Mouse (Mus musculus) heart, embryonic 11.5 days (tissue): ENCODE measurements around the gene Pax7. TPM values are rescaled to one million over a fixed set of nuclear protein-coding genes. Genes with fewer than 3 reads are reported as not detected.
A peak's percentile ranks its signal among the peaks of the same experiment; 100 is the strongest.

Experiments
- ATAC-seq: fragments of 200-750 bp; cut with Nextera tagmentation; replicated peaks from 2 replicates; pipeline ENCODE4 v1.8.0; 2017; ENCODE audit warnings: moderate library complexity; ENCODE audit not compliant: insufficient number of reproducible peaks, low FRiP score, low TSS enrichment
- H3K27ac ChIP-seq: fragments of 300-500 bp; sonication (generic); 2 replicates; pipeline ENCODE4 v1.5.1; 2014; ENCODE audit warnings: mild to moderate bottlenecking, low read depth, low read length
- H3K27me3 ChIP-seq: fragments of 300-500 bp; sonication (generic); 2 replicates; pipeline ENCODE4 v1.6.1; 2014; ENCODE audit warnings: mild to moderate bottlenecking, low read length, mixed read lengths; ENCODE audit not compliant: control insufficient read depth, insufficient read depth
- H3K36me3 ChIP-seq: fragments of 300-500 bp; sonication (generic); 2 replicates; pipeline ENCODE4 v1.6.1; 2014; ENCODE audit warnings: mild to moderate bottlenecking, low read length, moderate library complexity, mixed read lengths; ENCODE audit not compliant: control insufficient read depth, insufficient read depth
- H3K4me1 ChIP-seq: fragments of 300-500 bp; sonication (generic); 2 replicates; pipeline ENCODE4 v1.6.1; 2014; ENCODE audit warnings: low read length; ENCODE audit not compliant: control insufficient read depth, insufficient read depth
- H3K4me2 ChIP-seq: fragments of 300-500 bp; sonication (generic); 2 replicates; pipeline ENCODE4 v1.6.1; 2014; ENCODE audit warnings: mild to moderate bottlenecking, moderate library complexity
- H3K4me3 ChIP-seq: fragments of 300-500 bp; sonication (generic); 2 replicates; pipeline ENCODE4 v1.5.1; 2014; ENCODE audit warnings: low read depth, low read length
- H3K9ac ChIP-seq: fragments of 300-500 bp; sonication (generic); 2 replicates; pipeline ENCODE4 v1.6.1; 2014; ENCODE audit warnings: mild to moderate bottlenecking, low read depth, low read length, moderate library complexity
- H3K9me3 ChIP-seq: fragments of 300-500 bp; sonication (generic); replicated peaks from 2 replicates; pipeline ENCODE4 v1.6.1; 2016; ENCODE audit warnings: low read length; ENCODE audit not compliant: control insufficient read depth
- WGBS: fragments of 180-500 bp; shearing (Covaris S2); extraction: QIAGEN DNeasy Blood & Tissue Kit; methylation state at CpG from one replicate; pipeline ENCODE4 v1.1.7; 2014; ENCODE audit not compliant: insufficient replicate concordance; 5-methylcytosine and 5-hydroxymethylcytosine counted together
- polyA plus RNA-seq: library from polyadenylated mRNA; unstranded; fragments of >200 nt; fragmentation: Nextera tagmentation; extraction: Ambion mirVana; gene quantifications from 2 replicates; pipeline ENCODE4 v1.2.1, GENCODE M21; 2014

Pax7 gene
- polyA plus RNA-seq, 1 experiment from 2014 or later, result 0.04 TPM

- H3K4me3 ChIP-seq, result no peak overlapping the region
- no peak overlapping the region for H3K9ac ChIP-seq
- peaks cover 5% of the 10 kb centered on the region; the same call in 1 of the 2 replicates for H3K27me3 ChIP-seq
- ATAC-seq, result no peak
- no peaks in the 10 kb centered on the region for H3K36me3 ChIP-seq
- H3K27ac ChIP-seq, result no peak overlapping the region
- no peaks in the 10 kb centered on the region; the same call in 1 of the 2 replicates for H3K4me1 ChIP-seq
- no peaks in the 10 kb centered on the region for H3K9me3 ChIP-seq
- no peak overlapping the region for H3K4me2 ChIP-seq
- 49% methylated on average over 2 of the region's 2 CpGs for WGBS
Measured at GRCm38 (mm10) chr4:139727101-139727500, 106.2 kb downstream of the Pax7 start.

GRCm38 (mm10) chr4:139725421-139725820 is 107.9 kb downstream of the Pax7 start:
- H3K4me1 ChIP-seq, result no peaks in the 10 kb centered on the region; the same call in 1 of the 2 replicates
- H3K36me3 ChIP-seq, result no peaks in the 10 kb centered on the region
- ATAC-seq, result no peak
- no peak overlapping the region for H3K9ac ChIP-seq
- no peak overlapping the region for H3K4me2 ChIP-seq
- peaks cover 5% of the 10 kb centered on the region; the same call in 1 of the 2 replicates for H3K27me3 ChIP-seq
- WGBS, result 39% methylated on average over 15 of the region's 15 CpGs
- H3K9me3 ChIP-seq, result no peaks in the 10 kb centered on the region
- no peak overlapping the region for H3K27ac ChIP-seq
- H3K4me3 ChIP-seq, result no peak overlapping the region

DNA sequence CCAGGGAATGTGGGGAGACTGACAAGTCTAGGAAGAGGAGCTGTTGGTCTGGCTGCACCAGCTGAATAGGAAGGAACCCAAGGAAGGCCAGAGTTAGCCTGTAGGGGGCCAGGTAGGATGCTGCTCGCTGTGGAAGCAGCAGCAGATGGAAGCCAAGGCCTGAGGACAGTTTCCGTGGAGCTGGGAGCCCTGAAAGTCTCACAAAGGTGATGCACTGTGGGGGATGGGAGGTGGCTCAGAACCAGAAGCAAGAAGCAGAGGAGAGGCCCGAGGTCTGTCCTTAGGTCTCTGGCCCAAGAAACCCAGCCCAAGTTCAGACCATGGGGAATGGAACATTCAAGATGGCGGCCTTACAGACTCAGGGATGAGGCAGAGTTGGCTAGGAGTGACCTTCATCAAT is 109.0 kb downstream of the Pax7 start:
- Histone ChIP-seq H3K4me2 (peak overlapping the region; percentile 40), H3K9ac (no peak overlapping the region), H3K9me3 (no peaks in the 10 kb centered on the region), H3K27me3 (peaks cover 5% of the 10 kb centered on the region; the same call in 1 of the 2 replicates), H3K27ac (no peak overlapping the region), H3K36me3 (no peaks in the 10 kb centered on the region), H3K4me1 (no peaks in the 10 kb centered on the region; the same call in 1 of the 2 replicates), H3K4me3 (no peak overlapping the region)
- ATAC-seq, result no peak
- 48% methylated on average over 4 of the region's 4 CpGs for WGBS

DNA sequence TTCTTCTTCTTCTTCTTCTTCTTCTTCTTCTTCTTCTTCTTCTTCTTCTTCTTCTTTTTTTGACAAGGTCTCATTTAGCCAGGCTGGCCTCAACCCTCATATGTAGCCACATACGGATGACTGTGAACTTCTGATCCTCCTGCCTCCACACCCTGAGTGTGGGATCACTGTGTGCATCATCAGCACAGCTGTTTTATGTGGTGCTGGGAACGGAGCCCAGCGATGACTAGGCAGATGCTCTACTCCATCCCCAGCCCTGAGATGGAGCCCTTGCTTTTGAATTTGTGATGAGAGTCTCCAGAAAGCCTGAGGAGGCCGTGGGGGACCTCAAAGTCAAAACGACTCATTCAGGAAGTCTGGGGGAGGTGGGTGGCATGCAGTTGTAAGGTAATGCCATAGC is 114.3 kb downstream of the Pax7 start:
- H3K36me3 ChIP-seq, result no peaks in the 10 kb centered on the region
- no peak overlapping the region for H3K4me3 ChIP-seq
- no peaks in the 10 kb centered on the region; the same call in 1 of the 2 replicates for H3K4me1 ChIP-seq
- no peak overlapping the region for H3K27ac ChIP-seq
- peaks cover 6% of the 10 kb centered on the region for H3K27me3 ChIP-seq
- no peak overlapping the region for H3K9ac ChIP-seq
- 67% methylated on average over 5 of the region's 5 CpGs for WGBS
- no peak overlapping the region for H3K4me2 ChIP-seq
- no peak for ATAC-seq
- no peaks in the 10 kb centered on the region for H3K9me3 ChIP-seq

- Histone ChIP-seq H3K27ac (no peak overlapping the region), H3K4me3 (no peak overlapping the region), H3K27me3 (peaks cover 12% of the 10 kb centered on the region), H3K9ac (no peak overlapping the region), H3K9me3 (no peaks in the 10 kb centered on the region), H3K4me1 (no peaks in the 10 kb centered on the region), H3K4me2 (no peak overlapping the region), H3K36me3 (no peaks in the 10 kb centered on the region)
- ATAC-seq, result no peak
- WGBS, result 68% methylated on average over 10 of the region's 10 CpGs
Measured at GRCm38 (mm10) chr4:139716477-139717169, 116.7 kb downstream of the Pax7 start.

GRCm38 (mm10) chr4:139715241-139715932 is 117.9 kb downstream of the Pax7 start:
- 30% methylated on average over 13 of the region's 13 CpGs for WGBS
- Histone ChIP-seq H3K4me3 (no peak overlapping the region), H3K9me3 (no peaks in the 10 kb centered on the region), H3K4me1 (no peaks in the 10 kb centered on the region), H3K27ac (no peak overlapping the region), H3K4me2 (no peak overlapping the region), H3K27me3 (peaks cover 23% of the 10 kb centered on the region), H3K9ac (no peak overlapping the region), H3K36me3 (no peaks in the 10 kb centered on the region)
- no peak for ATAC-seq

DNA sequence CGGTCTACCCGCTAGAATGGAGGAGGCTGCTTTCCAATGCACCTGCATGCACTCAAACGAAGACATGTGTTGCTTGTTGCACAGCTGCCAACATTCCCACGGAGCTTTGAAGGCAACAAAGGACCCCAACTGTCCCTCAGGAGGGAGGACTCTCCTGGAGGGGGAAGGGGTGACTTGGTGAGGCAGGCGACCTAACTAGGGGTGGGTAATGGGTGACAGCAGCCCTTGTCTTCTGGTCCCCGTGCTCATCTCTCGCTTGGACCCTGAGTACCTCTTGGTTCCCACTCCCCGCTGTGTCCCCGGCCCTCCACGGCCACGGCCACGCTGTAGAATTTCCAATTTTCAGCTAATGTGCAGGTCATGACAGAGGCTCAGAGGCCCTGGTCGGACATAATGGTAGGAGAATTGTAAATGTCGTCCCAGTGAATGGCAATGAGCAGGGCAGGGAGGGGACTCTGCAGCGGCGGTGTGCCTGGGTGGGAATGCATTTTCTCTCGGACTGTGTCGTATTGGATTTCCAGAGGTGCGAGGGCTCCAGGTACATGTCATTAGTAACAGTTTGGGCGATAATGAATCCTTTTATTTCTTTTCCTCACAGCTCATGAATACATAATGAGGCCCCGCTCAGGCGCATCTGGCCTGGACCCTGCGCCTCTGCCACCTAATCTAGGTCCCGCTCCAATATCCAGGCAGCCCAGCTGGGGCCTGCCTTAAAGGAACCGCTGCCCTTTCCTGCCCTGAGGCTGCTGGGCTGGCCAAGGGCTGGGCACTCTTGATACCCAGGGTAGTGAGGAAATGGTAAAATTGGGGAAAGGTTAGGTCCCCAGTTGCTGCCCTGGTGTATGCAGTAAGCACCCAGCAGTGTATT is 122.6 kb downstream of the Pax7 start:
- Histone ChIP-seq H3K36me3 (no peaks in the 10 kb centered on the region), H3K9ac (no peak overlapping the region), H3K27me3 (peaks cover 32% of the 10 kb centered on the region), H3K27ac (no peak overlapping the region), H3K9me3 (no peaks in the 10 kb centered on the region), H3K4me3 (no peak overlapping the region), H3K4me2 (no peak overlapping the region), H3K4me1 (no peaks in the 10 kb centered on the region)
- no peak for ATAC-seq
- 39% methylated on average over 25 of the region's 25 CpGs for WGBS

DNA sequence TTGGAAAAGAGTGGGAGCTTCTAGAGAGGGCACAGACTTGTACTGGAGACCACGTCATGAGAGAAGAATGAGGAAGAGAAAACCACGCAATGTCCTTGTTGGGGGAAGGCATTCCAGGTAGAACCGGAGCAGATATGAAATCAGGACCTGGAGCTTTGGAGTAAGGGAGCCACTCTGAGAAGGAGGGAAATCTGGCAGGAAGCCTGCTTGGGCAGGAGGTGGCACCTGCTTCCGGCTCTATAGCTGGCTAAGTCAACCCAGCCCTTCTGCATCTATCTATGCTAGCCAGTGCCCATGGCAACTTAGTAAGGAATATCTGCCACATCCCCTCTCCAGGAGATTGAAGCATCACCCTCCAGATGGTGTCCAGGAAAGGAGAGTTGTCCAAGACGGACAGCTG is 127.3 kb downstream of the Pax7 start:
- Histone ChIP-seq H3K4me3 (no peak overlapping the region), H3K4me1 (no peaks in the 10 kb centered on the region), H3K36me3 (no peaks in the 10 kb centered on the region), H3K9me3 (no peaks in the 10 kb centered on the region), H3K27ac (no peak overlapping the region), H3K27me3 (peaks cover 20% of the 10 kb centered on the region), H3K9ac (no peak overlapping the region), H3K4me2 (no peak overlapping the region)
- WGBS, result 73% methylated on average over 5 of the region's 5 CpGs
- no peak for ATAC-seq
